Mouse (Mus musculus): ENCODE results near the gene Ncs1. TPM values are rescaled to one million over a fixed set of nuclear protein-coding genes. Genes with fewer than 3 reads are reported as not detected.

The Ncs1 gene
- polyA plus RNA-seq (2014; fragmentation: Nextera tagmentation; extraction: Ambion mirVana) = 70.5 and 76.5 TPM in 2 replicates

DNA sequence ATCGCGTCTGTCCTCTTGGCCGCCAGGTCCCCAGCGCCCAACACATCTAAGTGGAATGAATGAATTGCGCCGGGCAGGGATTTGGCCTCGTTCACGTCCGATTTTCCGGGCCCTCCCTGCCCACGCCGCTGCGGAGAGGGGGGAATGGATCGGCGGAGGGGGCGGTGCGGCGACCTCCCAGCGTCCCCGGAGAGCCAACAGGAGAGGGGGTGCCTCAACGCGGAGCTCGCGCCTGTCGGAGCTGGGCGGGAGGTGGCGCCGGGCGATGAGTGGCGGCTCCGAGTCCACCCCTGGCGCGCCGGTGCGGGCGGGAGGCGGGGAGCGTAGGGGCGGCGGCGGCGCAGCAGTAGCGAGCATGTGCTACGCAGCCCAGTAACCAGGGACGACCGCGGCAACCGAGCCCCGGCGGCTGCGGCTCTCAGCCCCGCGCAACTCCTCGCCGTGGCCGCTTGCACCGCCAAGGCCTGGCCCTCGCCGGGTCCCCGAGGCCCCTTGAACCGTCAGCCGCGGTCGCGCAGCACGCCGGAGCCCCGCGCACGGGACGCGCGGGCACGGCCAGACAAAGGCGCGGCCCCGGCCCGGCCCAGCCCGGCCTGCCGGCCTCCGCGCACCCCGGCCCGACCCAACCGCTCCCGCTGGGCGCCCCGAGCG, at the start of gene Ncs1:
TSS of gene Ncs1 (plus strand) at position 333 of the 651 bp plus-strand sequence.
- Histone ChIP-seq H3K9ac (ENCODE audit: low read depth, low read length) (peak within 1 kb of the TSS; percentile 95), H3K4me2 (replicated peaks; ENCODE audit: low read depth, low read length) (peak within 1 kb of the TSS; percentile 82), H3K27me3 (ENCODE audit: control insufficient read depth, insufficient read depth, low read length) (no peaks in the 10 kb centered on the region; the same call in 1 of the 2 replicates), H3K4me1 (replicated peaks; ENCODE audit: control insufficient read depth, insufficient read depth, low read length) (peaks cover 6% of the 10 kb centered on the region), H3K9me3 (ENCODE audit: control insufficient read depth, low read length) (no peaks in the 10 kb centered on the region), H3K36me3 (ENCODE audit: control insufficient read depth, insufficient read depth, low read length) (no peaks in the 10 kb centered on the region), H3K27ac (ENCODE audit: low read depth, low read length) (peak within 1 kb of the TSS; percentile 86), H3K4me3 (ENCODE audit: low read depth, low read length) (peak within 1 kb of the TSS; percentile 88)
- peak; percentile 85 for ATAC-seq (ENCODE audit: low FRiP score)
- peak; percentile 82 for DNase-seq (ENCODE audit: low spot score)
- under 1% methylated on average over 55 of the region's 89 CpGs for WGBS

DNA sequence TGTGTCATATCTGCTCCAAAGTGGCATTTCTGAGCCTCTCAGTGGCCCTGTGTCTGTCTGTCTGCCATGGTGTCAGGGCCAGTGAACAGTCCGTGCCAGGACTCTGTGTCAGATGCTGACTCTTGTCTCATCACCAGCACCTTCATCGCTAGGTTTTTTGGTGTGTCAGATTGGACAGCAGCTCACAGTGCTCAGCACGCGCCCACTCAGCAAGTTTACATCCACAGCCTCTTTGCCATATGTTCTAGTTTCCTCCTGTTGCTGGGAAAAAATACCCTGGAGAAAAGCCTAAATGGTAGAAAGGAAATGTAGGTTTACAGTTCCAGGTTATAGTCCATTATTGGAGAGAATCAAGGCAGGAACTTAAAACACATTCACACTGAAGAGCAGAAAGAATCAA, 47.0 kb upstream of the Ncs1 start:
- no peak overlapping the region for H3K4me2 ChIP-seq (replicated peaks; ENCODE audit: low read depth, low read length)
- H3K27ac ChIP-seq (ENCODE audit: low read depth, low read length) = no peak overlapping the region
- H3K4me1 ChIP-seq (replicated peaks; ENCODE audit: control insufficient read depth, insufficient read depth, low read length) = no peaks in the 10 kb centered on the region
- no peak overlapping the region for H3K4me3 ChIP-seq (ENCODE audit: low read depth, low read length)
- H3K9me3 ChIP-seq (ENCODE audit: control insufficient read depth, low read length) = no peaks in the 10 kb centered on the region
- H3K36me3 ChIP-seq (ENCODE audit: control insufficient read depth, insufficient read depth, low read length) = no peaks in the 10 kb centered on the region
- no peak overlapping the region for H3K9ac ChIP-seq (ENCODE audit: low read depth, low read length)
- no peaks in the 10 kb centered on the region for H3K27me3 ChIP-seq (ENCODE audit: control insufficient read depth, insufficient read depth, low read length)
- no peak for DNase-seq (ENCODE audit: low spot score)
- no peak for ATAC-seq (ENCODE audit: low FRiP score)
- WGBS = 95% methylated on average over 4 of the region's 4 CpGs

DNA sequence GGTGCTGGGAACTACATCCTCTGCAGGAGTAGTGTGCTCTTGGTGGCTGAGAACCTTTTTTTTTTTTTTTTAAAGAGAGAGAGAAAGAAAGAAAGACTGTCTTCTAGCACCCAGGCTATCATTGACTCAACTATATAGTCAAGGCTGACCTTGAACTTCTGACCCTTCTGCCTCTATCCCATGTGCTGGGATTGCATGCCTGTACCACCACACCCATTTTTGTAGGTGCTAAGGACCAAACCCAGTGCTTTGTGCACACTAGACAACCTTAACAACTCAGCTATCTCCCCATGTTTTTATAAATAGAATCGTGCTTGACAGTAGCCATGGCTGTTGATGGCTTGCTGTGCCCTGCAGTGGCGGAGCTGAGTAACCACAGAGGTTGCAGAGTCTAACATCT, 45.6 kb upstream of the Ncs1 start:
- Histone ChIP-seq H3K4me2 (replicated peaks; ENCODE audit: low read depth, low read length) (no peak overlapping the region), H3K36me3 (ENCODE audit: control insufficient read depth, insufficient read depth, low read length) (no peaks in the 10 kb centered on the region), H3K4me1 (replicated peaks; ENCODE audit: control insufficient read depth, insufficient read depth, low read length) (no peaks in the 10 kb centered on the region), H3K27ac (ENCODE audit: low read depth, low read length) (no peak overlapping the region), H3K9me3 (ENCODE audit: control insufficient read depth, low read length) (no peaks in the 10 kb centered on the region), H3K27me3 (ENCODE audit: control insufficient read depth, insufficient read depth, low read length) (no peaks in the 10 kb centered on the region), H3K9ac (ENCODE audit: low read depth, low read length) (no peak overlapping the region), H3K4me3 (ENCODE audit: low read depth, low read length) (no peak overlapping the region)
- ATAC-seq (ENCODE audit: low FRiP score) (no peak), DNase-seq (ENCODE audit: low spot score) (no peak)
- WGBS = 91% methylated on average over 2 of the region's 2 CpGs

DNA sequence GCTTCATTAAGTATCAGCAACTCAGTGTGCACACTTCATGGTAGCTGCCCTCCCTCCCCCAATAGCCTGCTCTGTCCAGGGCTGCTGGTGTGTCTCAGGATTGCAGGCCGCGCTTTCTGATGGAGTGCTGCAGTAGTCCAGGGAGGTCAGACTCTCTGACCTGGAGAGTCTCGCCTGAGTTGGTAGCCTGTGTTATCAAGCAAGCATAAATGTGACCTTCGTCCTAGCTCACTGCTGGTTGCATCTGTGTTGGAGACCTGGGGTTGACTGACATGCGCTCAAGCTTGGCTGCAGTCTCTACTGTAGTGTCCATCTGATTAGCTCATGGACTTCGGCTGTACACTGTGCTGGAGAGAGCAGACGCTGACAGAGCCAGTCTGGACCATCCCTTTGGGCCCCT, 43.8 kb upstream of the Ncs1 start:
- Histone ChIP-seq H3K27me3 (ENCODE audit: control insufficient read depth, insufficient read depth, low read length) (no peaks in the 10 kb centered on the region), H3K4me2 (replicated peaks; ENCODE audit: low read depth, low read length) (no peak overlapping the region), H3K4me3 (ENCODE audit: low read depth, low read length) (no peak overlapping the region), H3K9ac (ENCODE audit: low read depth, low read length) (no peak overlapping the region), H3K36me3 (ENCODE audit: control insufficient read depth, insufficient read depth, low read length) (no peaks in the 10 kb centered on the region), H3K27ac (ENCODE audit: low read depth, low read length) (no peak overlapping the region), H3K4me1 (replicated peaks; ENCODE audit: control insufficient read depth, insufficient read depth, low read length) (no peaks in the 10 kb centered on the region; the same call in 1 of the 2 replicates), H3K9me3 (ENCODE audit: control insufficient read depth, low read length) (no peaks in the 10 kb centered on the region)
- ATAC-seq (ENCODE audit: low FRiP score) = no peak
- no peak for DNase-seq (ENCODE audit: low spot score)
- 76% methylated on average over 7 of the region's 7 CpGs for WGBS

DNA sequence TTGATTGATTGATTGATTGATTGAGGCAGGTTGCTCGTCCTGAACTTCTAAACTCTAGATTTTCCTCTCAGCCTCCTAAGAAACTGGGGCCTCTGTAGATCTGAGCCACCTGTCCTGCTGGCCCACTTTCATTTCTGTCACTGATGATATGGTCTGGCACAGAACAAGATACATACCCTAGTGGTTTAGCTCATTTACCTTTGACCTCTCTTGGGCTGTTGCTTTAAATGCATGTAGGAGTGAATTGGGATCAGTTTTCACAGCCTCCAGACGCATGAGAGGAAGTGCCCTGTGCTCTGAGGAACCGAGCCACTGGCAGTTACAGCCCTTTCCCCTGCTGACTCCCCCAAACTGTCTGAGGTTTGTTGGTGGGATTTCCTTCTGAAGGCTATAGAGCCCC, 43.3 kb upstream of the Ncs1 start:
- H3K36me3 ChIP-seq (ENCODE audit: control insufficient read depth, insufficient read depth, low read length) = no peaks in the 10 kb centered on the region
- H3K4me3 ChIP-seq (ENCODE audit: low read depth, low read length) = no peak overlapping the region
- H3K27me3 ChIP-seq (ENCODE audit: control insufficient read depth, insufficient read depth, low read length) = no peaks in the 10 kb centered on the region
- no peak overlapping the region for H3K27ac ChIP-seq (ENCODE audit: low read depth, low read length)
- 36% methylated on average over 3 of the region's 3 CpGs for WGBS
- no peaks in the 10 kb centered on the region; the same call in 1 of the 2 replicates for H3K4me1 ChIP-seq (replicated peaks; ENCODE audit: control insufficient read depth, insufficient read depth, low read length)
- no peak overlapping the region for H3K4me2 ChIP-seq (replicated peaks; ENCODE audit: low read depth, low read length)
- no peak overlapping the region for H3K9ac ChIP-seq (ENCODE audit: low read depth, low read length)
- ATAC-seq (ENCODE audit: low FRiP score) = no peak
- H3K9me3 ChIP-seq (ENCODE audit: control insufficient read depth, low read length) = no peaks in the 10 kb centered on the region
- DNase-seq (ENCODE audit: low spot score) = no peak

DNA sequence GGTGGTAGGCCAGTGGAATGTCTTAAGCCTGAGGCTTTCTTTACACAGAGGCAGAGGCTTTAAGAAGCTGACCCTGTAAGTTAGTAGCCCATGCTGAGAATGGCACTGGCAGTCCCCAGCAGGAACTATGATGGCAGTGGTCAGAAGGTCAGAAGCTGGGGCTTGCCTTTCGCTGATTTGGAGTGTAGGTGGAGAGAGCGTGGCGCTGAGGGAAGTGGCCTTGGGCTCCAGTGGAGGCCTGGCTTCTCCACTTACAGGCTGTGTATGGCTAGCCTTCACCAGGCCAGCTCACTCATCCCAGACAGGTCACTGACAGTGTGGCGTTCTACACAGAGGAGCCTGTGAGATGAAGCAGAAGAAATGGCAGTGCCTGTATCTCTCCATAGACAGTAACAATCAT, 42.7 kb upstream of the Ncs1 start:
- Histone ChIP-seq H3K9me3 (ENCODE audit: control insufficient read depth, low read length) (no peaks in the 10 kb centered on the region), H3K9ac (ENCODE audit: low read depth, low read length) (no peak overlapping the region), H3K4me3 (ENCODE audit: low read depth, low read length) (no peak overlapping the region), H3K27ac (ENCODE audit: low read depth, low read length) (no peak overlapping the region), H3K4me2 (replicated peaks; ENCODE audit: low read depth, low read length) (no peak overlapping the region), H3K36me3 (ENCODE audit: control insufficient read depth, insufficient read depth, low read length) (no peaks in the 10 kb centered on the region), H3K27me3 (ENCODE audit: control insufficient read depth, insufficient read depth, low read length) (no peaks in the 10 kb centered on the region), H3K4me1 (replicated peaks; ENCODE audit: control insufficient read depth, insufficient read depth, low read length) (no peaks in the 10 kb centered on the region; the same call in 1 of the 2 replicates)
- WGBS = 76% methylated on average over 4 of the region's 4 CpGs
- no peak for DNase-seq (ENCODE audit: low spot score)
- ATAC-seq (ENCODE audit: low FRiP score) = no peak

DNA sequence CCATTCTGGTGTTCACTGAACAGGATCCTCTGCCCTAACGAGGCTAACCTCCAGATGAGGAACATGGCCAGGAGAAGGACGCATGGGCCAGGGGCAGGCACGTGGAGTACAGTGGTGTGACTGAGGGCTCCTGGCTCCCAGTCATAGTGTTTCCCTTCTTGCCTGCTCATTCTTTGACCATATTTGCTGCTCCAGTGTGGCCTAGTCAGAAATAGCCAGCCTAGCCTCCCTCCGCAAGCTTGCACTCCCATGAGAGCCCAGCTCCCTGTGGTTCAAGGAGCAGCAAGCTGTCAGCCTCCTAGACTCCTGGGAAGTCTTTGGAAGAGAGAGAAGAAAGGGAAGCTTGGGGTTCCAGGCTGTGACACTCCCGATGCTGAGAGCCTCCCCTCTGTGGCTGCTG, 40.9 kb upstream of the Ncs1 start:
- WGBS = 92% methylated on average over 5 of the region's 5 CpGs
- H3K27ac ChIP-seq (ENCODE audit: low read depth, low read length) = no peak overlapping the region
- ATAC-seq (ENCODE audit: low FRiP score) = no peak
- H3K4me3 ChIP-seq (ENCODE audit: low read depth, low read length) = no peak overlapping the region
- H3K4me2 ChIP-seq (replicated peaks; ENCODE audit: low read depth, low read length) = no peak overlapping the region
- DNase-seq (ENCODE audit: low spot score) = no peak
- H3K27me3 ChIP-seq (ENCODE audit: control insufficient read depth, insufficient read depth, low read length) = no peaks in the 10 kb centered on the region
- no peaks in the 10 kb centered on the region for H3K36me3 ChIP-seq (ENCODE audit: control insufficient read depth, insufficient read depth, low read length)
- no peaks in the 10 kb centered on the region for H3K9me3 ChIP-seq (ENCODE audit: control insufficient read depth, low read length)
- no peaks in the 10 kb centered on the region; the same call in 1 of the 2 replicates for H3K4me1 ChIP-seq (replicated peaks; ENCODE audit: control insufficient read depth, insufficient read depth, low read length)
- H3K9ac ChIP-seq (ENCODE audit: low read depth, low read length) = 0 out of 2 replicates have a peak overlapping the region, but pooled peaks have one; percentile 15

DNA sequence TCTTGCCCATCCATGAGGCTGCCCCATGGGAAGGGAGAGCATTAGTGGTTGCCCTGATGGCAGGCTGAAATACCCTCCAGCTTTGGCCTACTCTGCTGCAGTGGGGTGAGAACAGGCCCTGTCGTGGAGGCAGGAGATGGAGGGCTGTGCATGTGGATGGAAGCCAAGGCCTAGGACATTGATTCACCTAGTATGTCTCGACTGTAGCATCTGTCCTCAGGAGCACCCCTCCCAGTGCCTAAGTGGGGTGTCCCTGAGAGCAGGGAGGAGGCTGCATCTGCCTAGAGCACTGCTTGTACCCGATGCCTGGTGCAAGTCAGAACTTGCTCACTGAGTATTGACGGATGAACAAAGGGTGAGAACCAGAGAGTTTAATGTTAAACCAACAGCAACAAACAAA, 39.4 kb upstream of the Ncs1 start:
- no peaks in the 10 kb centered on the region; the same call in 1 of the 2 replicates for H3K4me1 ChIP-seq (replicated peaks; ENCODE audit: control insufficient read depth, insufficient read depth, low read length)
- 0 out of 2 replicates have a peak overlapping the region, but pooled peaks have one; percentile 3 for H3K27ac ChIP-seq (ENCODE audit: low read depth, low read length)
- no peaks in the 10 kb centered on the region for H3K36me3 ChIP-seq (ENCODE audit: control insufficient read depth, insufficient read depth, low read length)

DNA sequence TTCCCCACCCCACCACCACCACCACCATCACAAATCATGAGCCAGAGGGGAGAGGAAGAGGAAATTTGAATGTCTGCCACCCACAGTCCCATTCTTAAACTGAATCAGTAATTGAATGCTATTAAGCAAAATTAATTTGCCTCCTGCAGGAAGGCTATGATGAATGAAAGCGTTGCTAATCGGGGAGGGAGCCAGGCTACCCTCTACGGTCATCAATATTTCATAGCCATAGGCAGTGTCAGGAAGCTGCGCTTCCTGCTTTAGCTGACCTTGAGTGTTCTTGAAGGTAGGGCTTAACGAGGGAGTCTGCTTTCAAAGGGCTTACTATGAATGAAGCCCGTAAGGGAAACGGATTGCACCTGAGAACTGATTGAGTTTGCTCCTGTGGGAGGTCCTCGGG, 38.7 kb upstream of the Ncs1 start:
- Histone ChIP-seq H3K4me3 (ENCODE audit: low read depth, low read length) (no peak overlapping the region), H3K27ac (ENCODE audit: low read depth, low read length) (no peak overlapping the region), H3K36me3 (ENCODE audit: control insufficient read depth, insufficient read depth, low read length) (no peaks in the 10 kb centered on the region), H3K27me3 (ENCODE audit: control insufficient read depth, insufficient read depth, low read length) (no peaks in the 10 kb centered on the region), H3K9ac (ENCODE audit: low read depth, low read length) (no peak overlapping the region), H3K9me3 (ENCODE audit: control insufficient read depth, low read length) (no peaks in the 10 kb centered on the region), H3K4me1 (replicated peaks; ENCODE audit: control insufficient read depth, insufficient read depth, low read length) (no peaks in the 10 kb centered on the region; the same call in 1 of the 2 replicates), H3K4me2 (replicated peaks; ENCODE audit: low read depth, low read length) (no peak overlapping the region)
- ATAC-seq (ENCODE audit: low FRiP score) (no peak), DNase-seq (ENCODE audit: low spot score) (no peak)
- 63% methylated on average over 8 of the region's 8 CpGs for WGBS

More for the DNA sequence above, 39.4 kb upstream of the Ncs1 start:
- H3K9ac ChIP-seq (ENCODE audit: low read depth, low read length) = no peak overlapping the region
- no peak overlapping the region for H3K4me3 ChIP-seq (ENCODE audit: low read depth, low read length)
- H3K4me2 ChIP-seq (replicated peaks; ENCODE audit: low read depth, low read length) = no peak overlapping the region
- no peaks in the 10 kb centered on the region for H3K9me3 ChIP-seq (ENCODE audit: control insufficient read depth, low read length)
- WGBS = 85% methylated on average over 4 of the region's 4 CpGs
- H3K27me3 ChIP-seq (ENCODE audit: control insufficient read depth, insufficient read depth, low read length) = no peaks in the 10 kb centered on the region
- DNase-seq (ENCODE audit: low spot score) (no peak), ATAC-seq (ENCODE audit: low FRiP score) (no peak)
